ENCODE assay signal across 8 mouse cellular contexts in the genomic region with DNA sequence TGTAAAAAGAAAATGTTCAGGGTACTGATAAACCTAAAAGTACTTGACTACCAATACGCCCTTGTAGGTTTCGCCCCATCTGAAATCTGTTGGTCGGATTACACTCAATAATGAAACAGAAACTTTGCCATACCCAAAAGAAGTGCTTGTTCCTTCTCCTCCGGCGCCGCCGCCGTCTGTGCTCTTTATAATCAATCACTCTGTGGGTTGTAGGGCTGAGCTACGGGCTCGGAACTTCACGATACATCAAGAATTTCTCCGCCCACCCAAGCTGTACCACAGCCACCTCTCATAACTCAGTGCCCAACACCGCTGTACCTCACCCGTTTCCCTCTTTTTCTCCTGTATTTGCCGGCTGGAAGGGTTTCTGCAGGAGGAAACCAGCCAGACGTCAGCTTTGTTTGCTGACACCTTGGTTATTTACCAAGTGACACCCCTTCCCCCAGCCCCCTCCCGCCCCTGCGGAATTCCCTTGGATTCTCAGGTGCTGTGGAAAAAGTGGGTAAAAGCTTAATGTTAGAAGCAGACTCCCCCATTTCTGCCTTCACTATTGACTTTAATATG. TPM values are rescaled to one million over a fixed set of nuclear protein-coding genes. Genes with fewer than 3 reads are reported as not detected.
DNase-seq lines count a peak whose midpoint lies in the region; ATAC-seq and TF ChIP-seq lines count a peak whose summit lies in the region.

No protein-coding gene starts in this region.

- no peak for DNase-seq in layer of hippocampus, adult 2 months (ENCODE audit: low spot score in 2 of 2)
- DNase-seq in layer of hippocampus, postnatal 14 days (ENCODE audit: low spot score in 2 of 2), result no peak
- peak; percentile 13 for DNase-seq in embryonic facial prominence, embryonic 11.5 days (ENCODE audit: low spot score)
- DNase-seq in neural tube, embryonic 11.5 days (ENCODE audit: low spot score), result peak; percentile 59
- no peak for DNase-seq in MN1 (ENCODE audit: low spot score)
- DNase-seq in gastrocnemius, postnatal 36 days, result no peak
- no peak for DNase-seq in adrenal gland, adult 18-20 months (ENCODE audit: low spot score in 2 of 2)

- H3K9me3 ChIP-seq in embryonic facial prominence, embryonic 11.5 days (replicated peaks; ENCODE audit: control insufficient read depth, low read length), result no peaks in the 10 kb centered on the region
- H3K9me3 ChIP-seq in intestine, embryonic 16.5 days (ENCODE audit: control insufficient read depth, low read length), result 0 out of 2 replicates have a peak, but pooled peaks cover 9% of the 10 kb centered on the region
- H3K9me3 ChIP-seq in neural tube, embryonic 11.5 days (ENCODE audit: control insufficient read depth, low read length), result no peaks in the 10 kb centered on the region

- intact Hi-C loops in gastrocnemius, postnatal 36 days (cut with DNase I), result no loop called here

- no peak for ATAC-seq in embryonic facial prominence, embryonic 11.5 days (replicated peaks; ENCODE audit: insufficient number of reproducible peaks, low FRiP score, low TSS enrichment, low read depth)
- no peak for ATAC-seq in intestine, embryonic 16.5 days
- ATAC-seq in neural tube, embryonic 11.5 days (ENCODE audit: insufficient read depth, low FRiP score, low TSS enrichment), result no peak

- peaks cover 2% of the 10 kb centered on the region; the same call in 1 of the 2 replicates for H3K27me3 ChIP-seq in embryonic facial prominence, embryonic 11.5 days (ENCODE audit: control insufficient read depth, insufficient read depth, low read length)
- H3K27me3 ChIP-seq in intestine, embryonic 16.5 days (replicated peaks; ENCODE audit: control insufficient read depth, insufficient read depth, low read length), result no peaks in the 10 kb centered on the region
- peaks cover 2% of the 10 kb centered on the region; the same call in 1 of the 2 replicates for H3K27me3 ChIP-seq in neural tube, embryonic 11.5 days (ENCODE audit: control insufficient read depth, insufficient read depth, low read length)

- no peaks in the 10 kb centered on the region for H3K4me1 ChIP-seq in embryonic facial prominence, embryonic 11.5 days (ENCODE audit: control insufficient read depth, insufficient read depth, low read length)
- peaks cover 9% of the 10 kb centered on the region for H3K4me1 ChIP-seq in intestine, embryonic 16.5 days (ENCODE audit: control insufficient read depth, insufficient read depth, low read length)
- no peaks in the 10 kb centered on the region for H3K4me1 ChIP-seq in neural tube, embryonic 11.5 days (ENCODE audit: control insufficient read depth, insufficient read depth, low read length)

- H3K9ac ChIP-seq in embryonic facial prominence, embryonic 11.5 days (replicated peaks; ENCODE audit: low read length), result 0 out of 2 replicates have a peak overlapping the region, but pooled peaks have one; percentile 22
- peak overlapping the region; percentile 63 for H3K9ac ChIP-seq in intestine, embryonic 16.5 days (ENCODE audit: low read depth, low read length)
- H3K9ac ChIP-seq in neural tube, embryonic 11.5 days (ENCODE audit: low read length), result peak overlapping the region; percentile 26; the same call in 1 of the 2 replicates

- no peak overlapping the region for H3K27ac ChIP-seq in layer of hippocampus, adult 2 months
- no peak overlapping the region for H3K27ac ChIP-seq in embryonic facial prominence, embryonic 11.5 days (replicated peaks; ENCODE audit: low read depth, low read length)
- 0 out of 2 replicates have a peak overlapping the region, but pooled peaks have one; percentile 27 for H3K27ac ChIP-seq in intestine, embryonic 16.5 days (ENCODE audit: low read length)
- no peak overlapping the region for H3K27ac ChIP-seq in neural tube, embryonic 11.5 days (ENCODE audit: low read depth, low read length)

- H3K36me3 ChIP-seq in embryonic facial prominence, embryonic 11.5 days (replicated peaks; ENCODE audit: control insufficient read depth, insufficient read depth, low read depth, low read length), result no peaks in the 10 kb centered on the region
- no peaks in the 10 kb centered on the region for H3K36me3 ChIP-seq in intestine, embryonic 16.5 days (ENCODE audit: control insufficient read depth, insufficient read depth, low read length)
- no peaks in the 10 kb centered on the region for H3K36me3 ChIP-seq in neural tube, embryonic 11.5 days (ENCODE audit: control insufficient read depth, insufficient read depth, low read length)

- 17% methylated on average over 18 of the region's 18 CpGs for WGBS in embryonic facial prominence, embryonic 11.5 days
- 5% methylated on average over 18 of the region's 18 CpGs for WGBS in intestine, embryonic 16.5 days
- WGBS in neural tube, embryonic 11.5 days, result 10% methylated on average over 18 of the region's 18 CpGs

- peak overlapping the region; percentile 30; the same call in 1 of the 2 replicates for H3K4me3 ChIP-seq in layer of hippocampus, adult 2 months
- H3K4me3 ChIP-seq in embryonic facial prominence, embryonic 11.5 days (ENCODE audit: low read depth, low read length), result no peak overlapping the region
- peak overlapping the region; percentile 44 for H3K4me3 ChIP-seq in intestine, embryonic 16.5 days (ENCODE audit: low read length)
- H3K4me3 ChIP-seq in neural tube, embryonic 11.5 days (ENCODE audit: low read depth, low read length), result peak overlapping the region; percentile 16; the same call in 1 of the 2 replicates

- no peak for TF ChIP-seq CTCF in layer of hippocampus, adult 2 months (conservative IDR thresholded peaks at IDR 0.05)

- H3K4me2 ChIP-seq in embryonic facial prominence, embryonic 11.5 days (ENCODE audit: low read depth, low read length), result peak overlapping the region; percentile 37
- peak overlapping the region; percentile 74 for H3K4me2 ChIP-seq in intestine, embryonic 16.5 days (ENCODE audit: low read depth, low read length)
- H3K4me2 ChIP-seq in neural tube, embryonic 11.5 days (ENCODE audit: low read depth), result peak overlapping the region; percentile 36

RNA-seq across cellular contexts. Expression of a gene that starts 10.4 kb away (rescaled TPM):
- 1 to 10 TPM; 2.4 to 3.1 TPM for total RNA-seq in layer of hippocampus, adult 2 months (2021)
- 1 to 10 TPM; 1.5 to 1.9 TPM for total RNA-seq in layer of hippocampus, postnatal 14 days (2021)
- 0.10 and 0.26 TPM in 2 replicates for polyA plus RNA-seq in embryonic facial prominence, embryonic 11.5 days (2014; fragmentation: Nextera tagmentation; extraction: Ambion mirVana)
- polyA plus RNA-seq in intestine, embryonic 16.5 days (2015; fragmentation: Nextera tagmentation; extraction: Ambion mirVana), result 0.54 TPM in 2 replicates
- polyA plus RNA-seq in neural tube, embryonic 11.5 days (2014; fragmentation: Nextera tagmentation; extraction: Ambion mirVana), result 0.11 and 0.16 TPM in 2 replicates
- total RNA-seq in gastrocnemius, postnatal 36 days (2021), result not detected
- not detected for total RNA-seq in adrenal gland, adult 18-20 months (2021)

RNA-seq across cellular contexts. Expression of a gene that starts 20.3 kb away (rescaled TPM):
- 10 to 100 TPM; 38.4 to 40.7 TPM for total RNA-seq in layer of hippocampus, adult 2 months (2021)
- total RNA-seq in layer of hippocampus, postnatal 14 days (2021), result 10 to 100 TPM; 39.7 to 41.5 TPM
- 89.1 and 90.5 TPM in 2 replicates for polyA plus RNA-seq in embryonic facial prominence, embryonic 11.5 days (2014; fragmentation: Nextera tagmentation; extraction: Ambion mirVana)
- 55.6 and 69.1 TPM in 2 replicates for polyA plus RNA-seq in intestine, embryonic 16.5 days (2015; fragmentation: Nextera tagmentation; extraction: Ambion mirVana)
- 97.4 and 105 TPM in 2 replicates for polyA plus RNA-seq in neural tube, embryonic 11.5 days (2014; fragmentation: Nextera tagmentation; extraction: Ambion mirVana)
- 10 to 100 TPM; 12.7 to 15.5 TPM for total RNA-seq in gastrocnemius, postnatal 36 days (2021)
- total RNA-seq in adrenal gland, adult 18-20 months (2021), result 10 to 100 TPM; 26.7 to 31.5 TPM

RNA-seq across cellular contexts. Expression of a gene that starts 39.9 kb away (rescaled TPM):
- total RNA-seq in layer of hippocampus, adult 2 months (2021), result 1 to 10 TPM; 1.5 to 1.8 TPM
- total RNA-seq in layer of hippocampus, postnatal 14 days (2021), result 1 to 10 TPM; 2.9 to 4.0 TPM
- 275 and 297 TPM in 2 replicates for polyA plus RNA-seq in embryonic facial prominence, embryonic 11.5 days (2014; fragmentation: Nextera tagmentation; extraction: Ambion mirVana)
- 140 and 155 TPM in 2 replicates for polyA plus RNA-seq in intestine, embryonic 16.5 days (2015; fragmentation: Nextera tagmentation; extraction: Ambion mirVana)
- 247 and 248 TPM in 2 replicates for polyA plus RNA-seq in neural tube, embryonic 11.5 days (2014; fragmentation: Nextera tagmentation; extraction: Ambion mirVana)
- 1 to 10 TPM in 1 of 2 experiments, under 1 TPM in 1; 0.96 to 1.7 TPM for total RNA-seq in gastrocnemius, postnatal 36 days (2021)
- 1 to 10 TPM; 1.3 to 1.5 TPM for total RNA-seq in adrenal gland, adult 18-20 months (2021)

RNA-seq across cellular contexts. Expression of a gene that starts 56.3 kb away (rescaled TPM):
- total RNA-seq in layer of hippocampus, adult 2 months (2021), result not detected
- total RNA-seq in layer of hippocampus, postnatal 14 days (2021), result under 1 TPM in 1 of 2 experiments, not detected in 1; 0.37 TPM
- polyA plus RNA-seq in embryonic facial prominence, embryonic 11.5 days (2014; fragmentation: Nextera tagmentation; extraction: Ambion mirVana), result 0.39 and 0.64 TPM in 2 replicates
- polyA plus RNA-seq in intestine, embryonic 16.5 days (2015; fragmentation: Nextera tagmentation; extraction: Ambion mirVana), result 1.6 and 2.3 TPM in 2 replicates
- 0.37 TPM in 1 of 2 replicates, not detected in the other for polyA plus RNA-seq in neural tube, embryonic 11.5 days (2014; fragmentation: Nextera tagmentation; extraction: Ambion mirVana)
- total RNA-seq in gastrocnemius, postnatal 36 days (2021), result under 1 TPM in 1 of 2 experiments, not detected in 1; 0.30 TPM
- 1 to 10 TPM in 1 of 2 experiments, not detected in 1; 1.5 TPM for total RNA-seq in adrenal gland, adult 18-20 months (2021)

RNA-seq across cellular contexts. Expression of a gene that starts 56.4 kb away (rescaled TPM):
- total RNA-seq in layer of hippocampus, adult 2 months (2021), result 10 to 100 TPM; 48.6 to 53.4 TPM
- total RNA-seq in layer of hippocampus, postnatal 14 days (2021), result 10 to 100 TPM; 42.6 to 44.8 TPM
- 129 and 140 TPM in 2 replicates for polyA plus RNA-seq in embryonic facial prominence, embryonic 11.5 days (2014; fragmentation: Nextera tagmentation; extraction: Ambion mirVana)
- polyA plus RNA-seq in intestine, embryonic 16.5 days (2015; fragmentation: Nextera tagmentation; extraction: Ambion mirVana), result 283 and 291 TPM in 2 replicates
- polyA plus RNA-seq in neural tube, embryonic 11.5 days (2014; fragmentation: Nextera tagmentation; extraction: Ambion mirVana), result 133 and 137 TPM in 2 replicates
- total RNA-seq in gastrocnemius, postnatal 36 days (2021), result 10 to 100 TPM; 36.6 to 46.2 TPM
- 100 to 1,000 TPM; 616 to 644 TPM for total RNA-seq in adrenal gland, adult 18-20 months (2021)

Comparison
In these comparisons a context has a peak if more than half of its experiments do, and no peak if none do; other contexts are left out.
1. DNase-seq: peak in embryonic facial prominence, embryonic 11.5 days (single experiment) and neural tube, embryonic 11.5 days (single experiment); none in layer of hippocampus, adult 2 months (0 of 2), layer of hippocampus, postnatal 14 days (0 of 2), MN1 (single experiment), gastrocnemius, postnatal 36 days (0 of 2) and adrenal gland, adult 18-20 months (0 of 2).
2. Peak in every context shown above with its lines, with median percentiles within 50 percentile points of each other: H3K4me2 ChIP-seq and H3K9ac ChIP-seq.